Mouse (Mus musculus) frontal cortex, adult 2 months (tissue): Measurements from ENCODE around the gene Wt1. TPM values are rescaled to one million over a fixed set of nuclear protein-coding genes. Genes with fewer than 3 reads are reported as not detected.

ENCODE experiments used
- DNase-seq, 2 experiments: peaks; one replicate each; pipeline ENCODE4 v3.0.0; 2022; ENCODE audit warnings: low spot score in 1 of 2; ENCODE audit errors: extremely low spot score in 1 of 2
- polyA plus RNA-seq: library from polyadenylated mRNA; depleted of rRNA; stranded (reverse); fragments of >200 nt; gene quantifications from 2 replicates; pipeline ENCODE4 v1.2.3, GENCODE M21; 2012

Wt1 gene
- polyA plus RNA-seq, 1 experiment, result 0.20 TPM

- DNase-seq, result no peak
Observed at GRCm38 (mm10) chr2:105125205-105125604, 1.1 kb upstream of the Wt1 start.

- no peak for DNase-seq
Observed at GRCm38 (mm10) chr2:105125641-105126040, 688 bp upstream of the Wt1 start.

- no peak for DNase-seq
Observed at GRCm38 (mm10) chr2:105126691-105127530, 582 bp downstream of the Wt1 start.

GRCm38 (mm10) chr2:105127531-105128480, 1.5 kb downstream of the Wt1 start:
- no peak for DNase-seq

- no peak for DNase-seq
Observed at GRCm38 (mm10) chr2:105128564-105128963, 2.2 kb downstream of the Wt1 start.

- no peak for DNase-seq
Observed at GRCm38 (mm10) chr2:105130351-105131060, 4.2 kb downstream of the Wt1 start.

GRCm38 (mm10) chr2:105131061-105131810, 4.9 kb downstream of the Wt1 start:
- no peak for DNase-seq

GRCm38 (mm10) chr2:105131811-105132100, 5.4 kb downstream of the Wt1 start:
- DNase-seq, result no peak

- no peak for DNase-seq
Observed at GRCm38 (mm10) chr2:105132300-105132699, 6.0 kb downstream of the Wt1 start.

- no peak for DNase-seq
Observed at GRCm38 (mm10) chr2:105132933-105133795, 6.8 kb downstream of the Wt1 start.

- DNase-seq, result no peak
Observed at GRCm38 (mm10) chr2:105134296-105134695, 8.0 kb downstream of the Wt1 start.

GRCm38 (mm10) chr2:105139471-105139870, 13.1 kb downstream of the Wt1 start:
- no peak for DNase-seq

- no peak for DNase-seq
Observed at GRCm38 (mm10) chr2:105141371-105141770, 15.0 kb downstream of the Wt1 start.

GRCm38 (mm10) chr2:105143731-105144130, 17.4 kb downstream of the Wt1 start:
- DNase-seq, result no peak

- DNase-seq, result peak; percentile 7 to 62
Observed at GRCm38 (mm10) chr2:105151544-105151943, 25.2 kb downstream of the Wt1 start.

GRCm38 (mm10) chr2:105153046-105153445, 26.7 kb downstream of the Wt1 start:
- DNase-seq, result no peak

GRCm38 (mm10) chr2:105160949-105161348, 34.6 kb downstream of the Wt1 start:
- DNase-seq, result no peak

GRCm38 (mm10) chr2:105162763-105163162, 36.4 kb downstream of the Wt1 start:
- no peak for DNase-seq

GRCm38 (mm10) chr2:105168137-105168536, 41.8 kb downstream of the Wt1 start:
- DNase-seq, result no peak
